Mouse (Mus musculus): ENCODE results near the gene Mup10.
"Not testable (repeated sequence)": the region's sequence is repeated elsewhere in the genome, so short reads cannot be mapped to it uniquely, and the experiment has no call there.

Gene Mup10

GRCm38 (mm10) chr4:60582099-60582498, at the start of gene Mup10:
Mup10 (minus strand) TSS chr4:60582199.
- not testable (repeated sequence) for DNase-seq

All from kidney, adult 11 months (tissue).